ENCODE assay signal across 24 mouse cellular contexts in the genomic region with DNA sequence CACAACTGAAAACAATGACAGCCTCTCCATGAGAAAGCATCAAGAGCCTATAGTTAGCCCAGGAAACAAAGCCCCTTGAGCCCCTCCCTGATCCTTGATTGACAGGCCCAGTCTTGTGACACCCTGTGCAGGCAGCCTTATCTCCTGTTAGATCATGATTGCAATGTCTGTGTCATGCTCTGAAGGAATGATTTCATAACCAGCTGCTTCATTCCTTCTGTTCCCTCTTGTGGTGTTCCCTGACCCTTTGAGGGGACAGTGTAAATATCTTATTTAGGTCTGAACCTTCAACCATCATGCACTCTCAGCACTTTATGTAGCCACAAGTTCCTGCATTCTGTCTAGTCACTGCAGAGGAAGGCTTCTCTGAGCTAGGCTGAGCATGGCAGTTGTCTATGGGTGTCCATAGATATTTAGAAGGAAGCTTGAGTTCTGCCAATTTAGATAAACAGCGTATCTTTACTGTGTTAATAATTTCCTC. TPM values are rescaled to one million over a fixed set of nuclear protein-coding genes. Genes with fewer than 3 reads are reported as not detected.
A peak's percentile ranks its signal among the peaks of the same experiment; 100 is the strongest.
DNase-seq lines count a peak whose midpoint lies in the region; ATAC-seq and TF ChIP-seq lines count a peak whose summit lies in the region.
"Had no signal": no experiment of that assay in that cellular context is flagged by ENCODE, and none has a peak within 500 bp of the region (broad histone marks: within the 10 kb centered on the region; RNA-seq: fewer than 3 reads in every experiment).

No protein-coding gene starts in this region.

- no peaks in the 10 kb centered on the region for H3K36me3 ChIP-seq in midbrain, embryonic 11.5 days (ENCODE audit: control insufficient read depth, insufficient read depth, low read length)
- no peaks in the 10 kb centered on the region for H3K36me3 ChIP-seq in midbrain, postnatal 0 days (ENCODE audit: insufficient read depth, low read length)
- no peaks in the 10 kb centered on the region for H3K36me3 ChIP-seq in liver, embryonic 12.5 days
- no peaks in the 10 kb centered on the region for H3K36me3 ChIP-seq in forebrain, embryonic 10.5 days (replicated peaks)
- H3K36me3 ChIP-seq: embryonic facial prominence, embryonic 13.5 days; heart, embryonic 12.5 days; limb, embryonic 13.5 days had no signal

- no peak for TF ChIP-seq CTCF in midbrain, postnatal 0 days (IDR thresholded peaks at IDR 0.05)

- no peaks in the 10 kb centered on the region for H3K4me1 ChIP-seq in midbrain, embryonic 11.5 days (ENCODE audit: control insufficient read depth, insufficient read depth, low read length)
- no peaks in the 10 kb centered on the region for H3K4me1 ChIP-seq in midbrain, postnatal 0 days (ENCODE audit: insufficient read depth, low read length)
- no peaks in the 10 kb centered on the region for H3K4me1 ChIP-seq in liver, embryonic 12.5 days
- no peaks in the 10 kb centered on the region for H3K4me1 ChIP-seq in forebrain, embryonic 10.5 days
- H3K4me1 ChIP-seq: embryonic facial prominence, embryonic 13.5 days; forebrain, embryonic 13.5 days; heart, embryonic 12.5 days; limb, embryonic 13.5 days had no signal

- H3K4me2 ChIP-seq in midbrain, embryonic 11.5 days: no peak overlapping the region
- no peak overlapping the region for H3K4me2 ChIP-seq in midbrain, postnatal 0 days (ENCODE audit: low read depth, low read length, poor library complexity, severe bottlenecking)
- no peak overlapping the region for H3K4me2 ChIP-seq in liver, embryonic 12.5 days
- H3K4me2 ChIP-seq: embryonic facial prominence, embryonic 13.5 days; forebrain, embryonic 13.5 days; heart, embryonic 12.5 days; limb, embryonic 13.5 days had no signal

- H3K9ac ChIP-seq in midbrain, embryonic 11.5 days (ENCODE audit: low read length): no peak overlapping the region
- H3K9ac ChIP-seq in midbrain, postnatal 0 days (replicated peaks; ENCODE audit: low read length, poor library complexity, severe bottlenecking): no peak overlapping the region
- H3K9ac ChIP-seq in liver, embryonic 12.5 days: no peak overlapping the region
- H3K9ac ChIP-seq: embryonic facial prominence, embryonic 13.5 days; forebrain, embryonic 13.5 days; heart, embryonic 12.5 days; limb, embryonic 13.5 days had no signal

- no peaks in the 10 kb centered on the region for H3K27me3 ChIP-seq in midbrain, embryonic 11.5 days (ENCODE audit: control insufficient read depth, insufficient read depth, low read length)
- no peaks in the 10 kb centered on the region for H3K27me3 ChIP-seq in midbrain, postnatal 0 days (ENCODE audit: insufficient read depth, low read length)
- no peaks in the 10 kb centered on the region for H3K27me3 ChIP-seq in liver, embryonic 12.5 days (replicated peaks)
- no peaks in the 10 kb centered on the region for H3K27me3 ChIP-seq in forebrain, embryonic 10.5 days (ENCODE audit: poor library complexity, severe bottlenecking)
- H3K27me3 ChIP-seq: embryonic facial prominence, embryonic 13.5 days; forebrain, embryonic 13.5 days; heart, embryonic 12.5 days; limb, embryonic 13.5 days had no signal

- H3K4me3 ChIP-seq in midbrain, embryonic 11.5 days (ENCODE audit: low read depth, low read length): no peak overlapping the region
- H3K4me3 ChIP-seq in midbrain, postnatal 0 days (ENCODE audit: low read depth, low read length): no peak overlapping the region
- H3K4me3 ChIP-seq in liver, embryonic 12.5 days: no peak overlapping the region
- H3K4me3 ChIP-seq in forebrain, embryonic 10.5 days: no peak overlapping the region
- H3K4me3 ChIP-seq: embryonic facial prominence, embryonic 13.5 days; forebrain, embryonic 13.5 days; gastrocnemius, adult 2 months; heart, embryonic 12.5 days; limb, embryonic 13.5 days had no signal

- no peaks in the 10 kb centered on the region for H3K9me3 ChIP-seq in midbrain, embryonic 11.5 days (ENCODE audit: control insufficient read depth, low read length)
- no peaks in the 10 kb centered on the region for H3K9me3 ChIP-seq in midbrain, postnatal 0 days (ENCODE audit: low read length)
- H3K9me3 ChIP-seq in liver, embryonic 12.5 days (replicated peaks): no peaks in the 10 kb centered on the region
- no peaks in the 10 kb centered on the region for H3K9me3 ChIP-seq in forebrain, embryonic 10.5 days
- H3K9me3 ChIP-seq: embryonic facial prominence, embryonic 13.5 days; forebrain, embryonic 13.5 days; heart, embryonic 12.5 days; limb, embryonic 13.5 days had no signal

- 94% methylated on average over 1 of the region's 1 CpGs for WGBS in midbrain, embryonic 11.5 days
- WGBS in midbrain, postnatal 0 days: 86% methylated on average over 1 of the region's 1 CpGs
- WGBS in liver, embryonic 12.5 days (ENCODE audit: insufficient replicate concordance): 47% methylated on average over 1 of the region's 1 CpGs
- WGBS in forebrain, embryonic 10.5 days: 91% methylated on average over 1 of the region's 1 CpGs

- peak; percentile 48; the same call in 1 of the 2 replicates for ATAC-seq in midbrain, embryonic 11.5 days (ENCODE audit: low FRiP score)
- ATAC-seq in midbrain, postnatal 0 days (ENCODE audit: low FRiP score): no peak
- 0 out of 2 replicates have a peak, but pooled peaks have one; percentile 13 for ATAC-seq in liver, embryonic 12.5 days
- ATAC-seq in megakaryocyte, adult 5-6 weeks (ENCODE audit: poor library complexity, severe bottlenecking): no peak; the same call in 1 of the 2 replicates
- ATAC-seq: CD4-positive, CD25-positive, alpha-beta regulatory T cell, adult 4 months; forebrain, embryonic 13.5 days; midbrain, embryonic 16.5 days had no signal

- H3K27ac ChIP-seq in midbrain, embryonic 11.5 days (ENCODE audit: low read depth, low read length): no peak overlapping the region
- H3K27ac ChIP-seq in midbrain, postnatal 0 days (ENCODE audit: low read depth, low read length): no peak overlapping the region
- H3K27ac ChIP-seq in liver, embryonic 12.5 days: no peak overlapping the region
- H3K27ac ChIP-seq in forebrain, embryonic 10.5 days: no peak overlapping the region
- H3K27ac ChIP-seq: embryonic facial prominence, embryonic 13.5 days; forebrain, embryonic 13.5 days; gastrocnemius, adult 2 months; limb, embryonic 13.5 days had no signal

- no peak for DNase-seq in midbrain, embryonic 11.5 days (ENCODE audit: low spot score, missing footprints)
- DNase-seq in midbrain, postnatal 0 days (ENCODE audit: low spot score): no peak
- peak; percentile 64 for DNase-seq in R1 (ENCODE audit: low read depth, low spot score)
- peak; percentile 11 for DNase-seq in yolk sac, embryonic 10.5 days (ENCODE audit: low spot score)
- no peak for DNase-seq in spleen, postnatal 4 days (ENCODE audit: low spot score in 2 of 2)
- no peak for DNase-seq in forebrain, embryonic 10.5 days (ENCODE audit: extremely low spot score, low spot score)
- DNase-seq: adrenal gland, postnatal 14 days; cerebellum, postnatal 14 days; gastrocnemius, adult 2 months; heart, postnatal 4 days; kidney, adult 11 months; kidney, postnatal 25 days; lung, postnatal 10 days had no signal

RNA-seq across cellular contexts. Expression of a gene that starts 0.7 kb away (rescaled TPM):
- polyA plus RNA-seq in midbrain, embryonic 11.5 days (2014; fragmentation: Nextera tagmentation; extraction: Ambion mirVana): not detected in 2 replicates
- total RNA-seq in midbrain, postnatal 0 days (2014; rRNA removed): not detected in 2 replicates
- polyA plus RNA-seq in midbrain, postnatal 0 days (2015; fragmentation: Nextera tagmentation; extraction: Ambion mirVana): not detected in 2 replicates
- polyA plus RNA-seq in liver, embryonic 12.5 days (2016; fragmentation: Nextera tagmentation; extraction: Ambion mirVana): not detected in 2 replicates
- total RNA-seq in megakaryocyte, adult 5-6 weeks (2015): not detected in 2 replicates
- not detected in 2 replicates for total RNA-seq in megakaryocyte, adult 5-6 weeks (2017)
- not detected in 2 replicates for polyA plus RNA-seq in forebrain, embryonic 10.5 days (2016; fragmentation: Nextera tagmentation; extraction: Ambion mirVana)
- total RNA-seq: adrenal gland, postnatal 14 days; gastrocnemius, adult 2 months; heart, postnatal 4 days; layer of hippocampus, postnatal 10 days had no signal
- polyA plus RNA-seq: CD4-positive, CD25-positive, alpha-beta regulatory T cell, adult 4 months; embryonic facial prominence, embryonic 13.5 days; forebrain, embryonic 13.5 days; heart, embryonic 12.5 days; limb, embryonic 13.5 days; midbrain, embryonic 16.5 days; neural tube, embryonic 14.5 days; testis, adult 2 months had no signal

RNA-seq across cellular contexts. Expression of a gene that starts 41.8 kb away (rescaled TPM):
- polyA plus RNA-seq in midbrain, embryonic 11.5 days (2014; fragmentation: Nextera tagmentation; extraction: Ambion mirVana): not detected in 2 replicates
- total RNA-seq in midbrain, postnatal 0 days (2014; rRNA removed): not detected in 2 replicates
- 0.07 TPM in 1 of 2 replicates, not detected in the other for polyA plus RNA-seq in midbrain, postnatal 0 days (2015; fragmentation: Nextera tagmentation; extraction: Ambion mirVana)
- not detected in 2 replicates for polyA plus RNA-seq in liver, embryonic 12.5 days (2016; fragmentation: Nextera tagmentation; extraction: Ambion mirVana)
- not detected in 2 replicates for total RNA-seq in megakaryocyte, adult 5-6 weeks (2015)
- not detected in 2 replicates for total RNA-seq in megakaryocyte, adult 5-6 weeks (2017)
- polyA plus RNA-seq in forebrain, embryonic 10.5 days (2016; fragmentation: Nextera tagmentation; extraction: Ambion mirVana): 0.05 TPM in 1 of 2 replicates, not detected in the other
- total RNA-seq: adrenal gland, postnatal 14 days; gastrocnemius, adult 2 months; heart, postnatal 4 days; layer of hippocampus, postnatal 10 days had no signal
- polyA plus RNA-seq: CD4-positive, CD25-positive, alpha-beta regulatory T cell, adult 4 months; forebrain, embryonic 13.5 days; heart, embryonic 12.5 days; midbrain, embryonic 16.5 days; neural tube, embryonic 14.5 days; testis, adult 2 months had no signal

Comparison
In these comparisons a context has a peak if more than half of its experiments do, and no peak if none do; other contexts are left out.
1. ATAC-seq: peak in midbrain, embryonic 11.5 days (single experiment) and liver, embryonic 12.5 days (single experiment); none in midbrain, postnatal 0 days (single experiment) and megakaryocyte, adult 5-6 weeks (single experiment).
2. DNase-seq: peak in R1 (single experiment) and yolk sac, embryonic 10.5 days (single experiment); none in midbrain, embryonic 11.5 days (single experiment), midbrain, postnatal 0 days (single experiment), spleen, postnatal 4 days (0 of 2) and forebrain, embryonic 10.5 days (single experiment).